28 mouse cellular contexts compared by ENCODE assay signal in the genomic region with DNA sequence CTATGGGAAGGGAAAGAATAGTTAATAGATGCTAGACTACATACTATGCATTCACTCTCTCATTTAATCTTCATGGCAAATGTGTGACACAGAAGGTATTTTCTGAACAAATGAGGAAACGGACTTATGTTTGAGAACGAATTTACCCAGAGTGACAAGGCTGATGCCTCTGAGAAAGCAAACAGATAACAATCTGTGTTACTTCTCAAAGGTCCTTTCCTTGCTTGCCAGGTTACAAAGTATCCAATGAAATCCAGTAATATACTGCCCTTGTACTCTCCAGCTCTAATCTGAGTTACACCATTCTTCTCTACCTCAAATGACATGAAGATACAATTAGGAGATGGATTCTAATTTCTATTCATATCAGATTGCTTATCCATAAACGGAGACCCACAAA.
"Had no signal": no experiment of that assay in that cellular context is flagged by ENCODE, and none has a peak within 500 bp of the region (broad histone marks: within the 10 kb centered on the region; RNA-seq: fewer than 3 reads in every experiment).

No protein-coding gene starts in this region.

- H3K4me3 ChIP-seq: embryonic facial prominence, embryonic 10.5 days; embryonic facial prominence, embryonic 12.5 days; embryonic facial prominence, embryonic 13.5 days; embryonic facial prominence, embryonic 15.5 days; erythroblast, embryonic 14.5 days; forebrain, embryonic 10.5 days; forebrain, embryonic 12.5 days; forebrain, embryonic 13.5 days; forebrain, embryonic 15.5 days; gastrocnemius, adult 2 months; heart, adult 2 months had no signal

- H3K9me3 ChIP-seq: embryonic facial prominence, embryonic 10.5 days; embryonic facial prominence, embryonic 12.5 days; embryonic facial prominence, embryonic 13.5 days; embryonic facial prominence, embryonic 15.5 days; forebrain, embryonic 10.5 days; forebrain, embryonic 12.5 days; forebrain, embryonic 13.5 days; forebrain, embryonic 15.5 days had no signal

- ATAC-seq: forebrain, embryonic 13.5 days; forebrain, embryonic 14.5 days; forebrain, embryonic 15.5 days; forebrain, embryonic 16.5 days; forebrain, postnatal 0 days had no signal

- H3K4me1 ChIP-seq: embryonic facial prominence, embryonic 10.5 days; embryonic facial prominence, embryonic 12.5 days; embryonic facial prominence, embryonic 13.5 days; embryonic facial prominence, embryonic 15.5 days; forebrain, embryonic 10.5 days; forebrain, embryonic 12.5 days; forebrain, embryonic 13.5 days; forebrain, embryonic 15.5 days had no signal

- DNase-seq: cerebellum, adult 8-10 months; cerebellum, adult 9-10 months; cerebellum, adult 9-11 months; cerebellum, postnatal 10 days; cerebellum, postnatal 14 days; cerebellum, postnatal 25 days; cerebellum, postnatal 36 days; embryo, embryonic 11 days; forebrain, postnatal 0 days; gastrocnemius, adult 2 months; gastrocnemius, postnatal 10 days; gastrocnemius, postnatal 14 days; gastrocnemius, postnatal 25 days; gastrocnemius, postnatal 36 days; heart, adult 11 months; heart, adult 18-20 months; heart, adult 2 months had no signal

- H3K27me3 ChIP-seq: embryonic facial prominence, embryonic 12.5 days; embryonic facial prominence, embryonic 13.5 days; embryonic facial prominence, embryonic 15.5 days; forebrain, embryonic 12.5 days; forebrain, embryonic 13.5 days; forebrain, embryonic 15.5 days had no signal

- H3K36me3 ChIP-seq: embryonic facial prominence, embryonic 10.5 days; embryonic facial prominence, embryonic 12.5 days; embryonic facial prominence, embryonic 13.5 days; embryonic facial prominence, embryonic 15.5 days; forebrain, embryonic 10.5 days; forebrain, embryonic 12.5 days; forebrain, embryonic 15.5 days had no signal

- H3K9ac ChIP-seq: embryonic facial prominence, embryonic 12.5 days; embryonic facial prominence, embryonic 13.5 days; embryonic facial prominence, embryonic 15.5 days; forebrain, embryonic 12.5 days; forebrain, embryonic 13.5 days; forebrain, embryonic 15.5 days; forebrain, postnatal 0 days had no signal

- H3K4me2 ChIP-seq: embryonic facial prominence, embryonic 12.5 days; embryonic facial prominence, embryonic 13.5 days; embryonic facial prominence, embryonic 15.5 days; forebrain, embryonic 12.5 days; forebrain, embryonic 13.5 days; forebrain, embryonic 15.5 days had no signal

- H3K27ac ChIP-seq: embryonic facial prominence, embryonic 10.5 days; embryonic facial prominence, embryonic 12.5 days; embryonic facial prominence, embryonic 13.5 days; embryonic facial prominence, embryonic 15.5 days; forebrain, embryonic 10.5 days; forebrain, embryonic 12.5 days; forebrain, embryonic 13.5 days; forebrain, embryonic 15.5 days; gastrocnemius, adult 2 months; heart, adult 2 months had no signal
